Mouse (Mus musculus): Measurements from ENCODE around the gene Pla2g2c. TPM values are rescaled to one million over a fixed set of nuclear protein-coding genes. Genes with fewer than 3 reads are reported as not detected.
A peak's percentile ranks its signal among the peaks of the same experiment; 100 is the strongest.

Gene Pla2g2c
- polyA plus RNA-seq, 1 experiment, result 0.33 TPM

GRCm38 (mm10) chr4:138777417-138778407 is 53.1 kb downstream of the Pla2g2c start:
- no peak overlapping the region for H3K4me3 ChIP-seq (replicated peaks; ENCODE audit: insufficient read depth, low read depth, low read length)
- DNase-seq, result no peak
- TF ChIP-seq POLR2A (IDR thresholded peaks at IDR 0.05; ENCODE audit: borderline replicate concordance, insufficient read depth, low read length), result no peak
- TF ChIP-seq CTCF (IDR thresholded peaks at IDR 0.05; ENCODE audit: borderline replicate concordance, insufficient read depth, low read depth, low read length), result no peak
- 53% methylated on average over 20 of the region's 20 CpGs for WGBS
- H3K27me3 ChIP-seq (ENCODE audit: control insufficient read depth, insufficient read depth, low read length), result no peaks in the 10 kb centered on the region
- no peaks in the 10 kb centered on the region for H3K4me1 ChIP-seq (ENCODE audit: control insufficient read depth, insufficient read depth, low read length)
- H3K27ac ChIP-seq (ENCODE audit: insufficient read depth, low read length), result no peak overlapping the region

GRCm38 (mm10) chr4:138780300-138780699 is 55.7 kb downstream of the Pla2g2c start:
- TF ChIP-seq POLR2A (IDR thresholded peaks at IDR 0.05; ENCODE audit: borderline replicate concordance, insufficient read depth, low read length) (no peak), CTCF (IDR thresholded peaks at IDR 0.05; ENCODE audit: borderline replicate concordance, insufficient read depth, low read depth, low read length) (no peak)
- Histone ChIP-seq H3K27ac (ENCODE audit: insufficient read depth, low read length) (no peak overlapping the region), H3K4me3 (replicated peaks; ENCODE audit: insufficient read depth, low read depth, low read length) (no peak overlapping the region), H3K27me3 (ENCODE audit: control insufficient read depth, insufficient read depth, low read length) (no peaks in the 10 kb centered on the region), H3K4me1 (ENCODE audit: control insufficient read depth, insufficient read depth, low read length) (no peaks in the 10 kb centered on the region)
- DNase-seq, result no peak
- WGBS, result 90% methylated on average over 5 of the region's 5 CpGs

GRCm38 (mm10) chr4:138782098-138782497 is 57.5 kb downstream of the Pla2g2c start:
- Histone ChIP-seq H3K4me1 (ENCODE audit: control insufficient read depth, insufficient read depth, low read length) (no peaks in the 10 kb centered on the region), H3K4me3 (replicated peaks; ENCODE audit: insufficient read depth, low read depth, low read length) (no peak overlapping the region), H3K27ac (ENCODE audit: insufficient read depth, low read length) (no peak overlapping the region), H3K27me3 (ENCODE audit: control insufficient read depth, insufficient read depth, low read length) (no peaks in the 10 kb centered on the region)
- no peak for TF ChIP-seq CTCF (IDR thresholded peaks at IDR 0.05; ENCODE audit: borderline replicate concordance, insufficient read depth, low read depth, low read length)
- no peak for TF ChIP-seq POLR2A (IDR thresholded peaks at IDR 0.05; ENCODE audit: borderline replicate concordance, insufficient read depth, low read length)
- 79% methylated on average over 6 of the region's 6 CpGs for WGBS
- no peak for DNase-seq

GRCm38 (mm10) chr4:138785721-138786120 is 61.1 kb downstream of the Pla2g2c start:
- WGBS, result 68% methylated on average over 4 of the region's 4 CpGs
- TF ChIP-seq CTCF (IDR thresholded peaks at IDR 0.05; ENCODE audit: borderline replicate concordance, insufficient read depth, low read depth, low read length), result peak; percentile 9; the same call in 1 of the 2 replicates
- TF ChIP-seq POLR2A (IDR thresholded peaks at IDR 0.05; ENCODE audit: borderline replicate concordance, insufficient read depth, low read length), result no peak
- no peak overlapping the region for H3K27ac ChIP-seq (ENCODE audit: insufficient read depth, low read length)

GRCm38 (mm10) chr4:138786141-138786540 is 61.5 kb downstream of the Pla2g2c start:
- no peak for DNase-seq
- WGBS, result 66% methylated on average over 4 of the region's 4 CpGs
- no peak overlapping the region for H3K4me3 ChIP-seq (replicated peaks; ENCODE audit: insufficient read depth, low read depth, low read length)
- H3K27ac ChIP-seq (ENCODE audit: insufficient read depth, low read length), result no peak overlapping the region
- H3K27me3 ChIP-seq (ENCODE audit: control insufficient read depth, insufficient read depth, low read length), result no peaks in the 10 kb centered on the region
- TF ChIP-seq CTCF (IDR thresholded peaks at IDR 0.05; ENCODE audit: borderline replicate concordance, insufficient read depth, low read depth, low read length) (no peak), POLR2A (IDR thresholded peaks at IDR 0.05; ENCODE audit: borderline replicate concordance, insufficient read depth, low read length) (no peak)
- H3K4me1 ChIP-seq (ENCODE audit: control insufficient read depth, insufficient read depth, low read length), result no peaks in the 10 kb centered on the region

More at GRCm38 (mm10) chr4:138785721-138786120, 61.1 kb downstream of the Pla2g2c start:
- Histone ChIP-seq H3K4me3 (replicated peaks; ENCODE audit: insufficient read depth, low read depth, low read length) (no peak overlapping the region), H3K27me3 (ENCODE audit: control insufficient read depth, insufficient read depth, low read length) (no peaks in the 10 kb centered on the region), H3K4me1 (ENCODE audit: control insufficient read depth, insufficient read depth, low read length) (no peaks in the 10 kb centered on the region)
- DNase-seq, result no peak

- H3K27me3 ChIP-seq (ENCODE audit: control insufficient read depth, insufficient read depth, low read length), result no peaks in the 10 kb centered on the region
- H3K27ac ChIP-seq (ENCODE audit: insufficient read depth, low read length), result no peak overlapping the region
- no peak for TF ChIP-seq POLR2A (IDR thresholded peaks at IDR 0.05; ENCODE audit: borderline replicate concordance, insufficient read depth, low read length)
- no peak for TF ChIP-seq CTCF (IDR thresholded peaks at IDR 0.05; ENCODE audit: borderline replicate concordance, insufficient read depth, low read depth, low read length)
- WGBS, result 83% methylated on average over 4 of the region's 4 CpGs
- no peak for DNase-seq
- H3K4me3 ChIP-seq (replicated peaks; ENCODE audit: insufficient read depth, low read depth, low read length), result no peak overlapping the region
- H3K4me1 ChIP-seq (ENCODE audit: control insufficient read depth, insufficient read depth, low read length), result no peaks in the 10 kb centered on the region
These were observed 63.8 kb downstream of the Pla2g2c start for GRCm38 (mm10) chr4:138788381-138788780.

- TF ChIP-seq POLR2A (IDR thresholded peaks at IDR 0.05; ENCODE audit: borderline replicate concordance, insufficient read depth, low read length), result no peak
- no peak for TF ChIP-seq CTCF (IDR thresholded peaks at IDR 0.05; ENCODE audit: borderline replicate concordance, insufficient read depth, low read depth, low read length)
- 55% methylated on average over 6 of the region's 6 CpGs for WGBS
These were observed 66.9 kb downstream of the Pla2g2c start for GRCm38 (mm10) chr4:138791452-138791851.

GRCm38 (mm10) chr4:138792599-138792998 is 68.0 kb downstream of the Pla2g2c start:
- 54% methylated on average over 9 of the region's 9 CpGs for WGBS
- no peak overlapping the region for H3K27ac ChIP-seq (ENCODE audit: insufficient read depth, low read length)
- H3K4me1 ChIP-seq (ENCODE audit: control insufficient read depth, insufficient read depth, low read length), result no peaks in the 10 kb centered on the region
- no peak for DNase-seq
- no peak overlapping the region for H3K4me3 ChIP-seq (replicated peaks; ENCODE audit: insufficient read depth, low read depth, low read length)
- TF ChIP-seq POLR2A (IDR thresholded peaks at IDR 0.05; ENCODE audit: borderline replicate concordance, insufficient read depth, low read length) (no peak), CTCF (IDR thresholded peaks at IDR 0.05; ENCODE audit: borderline replicate concordance, insufficient read depth, low read depth, low read length) (no peak)
- H3K27me3 ChIP-seq (ENCODE audit: control insufficient read depth, insufficient read depth, low read length), result no peaks in the 10 kb centered on the region

More at GRCm38 (mm10) chr4:138791452-138791851, 66.9 kb downstream of the Pla2g2c start:
- Histone ChIP-seq H3K27me3 (ENCODE audit: control insufficient read depth, insufficient read depth, low read length) (no peaks in the 10 kb centered on the region), H3K4me3 (replicated peaks; ENCODE audit: insufficient read depth, low read depth, low read length) (no peak overlapping the region), H3K4me1 (ENCODE audit: control insufficient read depth, insufficient read depth, low read length) (no peaks in the 10 kb centered on the region), H3K27ac (ENCODE audit: insufficient read depth, low read length) (no peak overlapping the region)
- no peak for DNase-seq

Data from cerebellum, adult 2 months (tissue).